Mouse (Mus musculus) kidney, postnatal 0 days (tissue): Measurements from ENCODE around the gene Cd2ap. TPM values are rescaled to one million over a fixed set of nuclear protein-coding genes. Genes with fewer than 3 reads are reported as not detected.
"Not testable (repeated sequence)": the region's sequence is repeated elsewhere in the genome, so short reads cannot be mapped to it uniquely, and the experiment has no call there.

Experiments
- ATAC-seq: fragments of 200-750 bp; cut with Nextera tagmentation; replicated peaks from 2 replicates; pipeline ENCODE4 v1.8.0; 2017; ENCODE audit warnings: low read depth, moderate number of reproducible peaks, moderate TSS enrichment, moderate library complexity; ENCODE audit not compliant: low FRiP score
- DNase-seq: peaks from one replicate; pipeline ENCODE4 v3.0.0-alpha.2; 2016; ENCODE audit warnings: low spot score
- H3K27ac ChIP-seq: fragments of 300-500 bp; sonication (generic); 2 replicates; pipeline ENCODE4 v1.5.1; 2014; ENCODE audit warnings: mild to moderate bottlenecking
- H3K27me3 ChIP-seq: fragments of 300-500 bp; sonication (generic); 2 replicates; pipeline ENCODE4 v1.6.1; 2014; ENCODE audit warnings: low read length, mixed read lengths; ENCODE audit not compliant: insufficient read depth
- H3K36me3 ChIP-seq: fragments of 300-500 bp; sonication (generic); 2 replicates; pipeline ENCODE4 v1.6.1; 2014; ENCODE audit warnings: low read length, mixed read lengths; ENCODE audit not compliant: insufficient read depth
- H3K4me1 ChIP-seq: fragments of 300-500 bp; sonication (generic); replicated peaks from 2 replicates; pipeline ENCODE4 v1.6.1; 2014; ENCODE audit warnings: antibody characterized with exemption, low read length, mixed read lengths; ENCODE audit not compliant: insufficient read depth
- H3K4me2 ChIP-seq: fragments of 300-500 bp; sonication (generic); 2 replicates; pipeline ENCODE4 v1.6.1; 2014; ENCODE audit warnings: mild to moderate bottlenecking, low read length, moderate library complexity, mixed read lengths
- H3K4me3 ChIP-seq: fragments of 300-500 bp; sonication (generic); replicated peaks from 2 replicates; pipeline ENCODE4 v1.5.1; 2014; ENCODE audit warnings: low read depth, low read length
- H3K9ac ChIP-seq: fragments of 300-500 bp; sonication (generic); 2 replicates; pipeline ENCODE4 v1.6.1; 2014; ENCODE audit warnings: low read depth, low read length
- H3K9me3 ChIP-seq: fragments of 300-500 bp; sonication (generic); replicated peaks from 2 replicates; pipeline ENCODE4 v1.6.1; 2016; ENCODE audit warnings: low read length, inconsistent platforms, mixed read lengths
- CTCF ChIP-seq: IDR thresholded peaks from 2 replicates; pipeline ENCODE4 v1.5.1; 2016; ENCODE audit warnings: antibody characterized with exemption, low read depth, mild to moderate bottlenecking, moderate library complexity
- WGBS: fragments of 180-500 bp; shearing (Covaris S2); extraction: QIAGEN DNeasy Blood & Tissue Kit; methylation state at CpG from one replicate; pipeline ENCODE4 v1.1.7; 2014; 5-methylcytosine and 5-hydroxymethylcytosine counted together
- polyA plus RNA-seq: library from polyadenylated mRNA; unstranded; fragments of >200 nt; fragmentation: Nextera tagmentation; extraction: Ambion mirVana; gene quantifications from 2 replicates; pipeline ENCODE4 v1.2.1, GENCODE M21; 2015

Cd2ap gene
- polyA plus RNA-seq, 1 experiment from 2014 or later = 39.2 TPM

DNA sequence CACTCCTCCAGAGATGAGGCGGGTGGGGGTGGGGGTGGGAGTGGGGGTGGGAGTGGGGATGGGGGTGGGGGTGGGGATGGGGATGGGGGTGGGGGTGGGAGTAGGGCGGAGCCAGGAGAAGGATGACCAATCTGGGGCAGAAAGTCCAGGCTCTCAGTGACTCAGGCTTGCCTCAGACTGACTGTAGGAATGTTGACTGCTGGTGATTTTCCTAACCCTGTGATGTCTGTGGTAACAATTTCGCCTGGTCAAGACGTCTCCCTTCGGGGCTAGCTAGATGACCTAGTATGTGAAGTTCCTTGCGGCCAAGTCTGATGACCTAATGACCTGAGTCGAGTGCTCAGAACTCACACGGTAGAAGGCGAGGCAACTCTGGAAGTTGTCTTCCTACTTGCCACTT lies 32.9 kb upstream of the Cd2ap start:
- Histone ChIP-seq H3K4me2 (peak overlapping the region; percentile 32; the same call in 1 of the 2 replicates), H3K27me3 (no peaks in the 10 kb centered on the region), H3K9me3 (no peaks in the 10 kb centered on the region), H3K36me3 (no peaks in the 10 kb centered on the region), H3K4me3 (no peak overlapping the region), H3K4me1 (peaks cover 10% of the 10 kb centered on the region; the same call in 1 of the 2 replicates), H3K27ac (peak overlapping the region; percentile 86), H3K9ac (no peak overlapping the region)
- ATAC-seq = peak; percentile 81
- TF ChIP-seq CTCF = no peak
- peak; percentile 73 for DNase-seq
- 23% methylated on average over 9 of the region's 9 CpGs for WGBS

DNA sequence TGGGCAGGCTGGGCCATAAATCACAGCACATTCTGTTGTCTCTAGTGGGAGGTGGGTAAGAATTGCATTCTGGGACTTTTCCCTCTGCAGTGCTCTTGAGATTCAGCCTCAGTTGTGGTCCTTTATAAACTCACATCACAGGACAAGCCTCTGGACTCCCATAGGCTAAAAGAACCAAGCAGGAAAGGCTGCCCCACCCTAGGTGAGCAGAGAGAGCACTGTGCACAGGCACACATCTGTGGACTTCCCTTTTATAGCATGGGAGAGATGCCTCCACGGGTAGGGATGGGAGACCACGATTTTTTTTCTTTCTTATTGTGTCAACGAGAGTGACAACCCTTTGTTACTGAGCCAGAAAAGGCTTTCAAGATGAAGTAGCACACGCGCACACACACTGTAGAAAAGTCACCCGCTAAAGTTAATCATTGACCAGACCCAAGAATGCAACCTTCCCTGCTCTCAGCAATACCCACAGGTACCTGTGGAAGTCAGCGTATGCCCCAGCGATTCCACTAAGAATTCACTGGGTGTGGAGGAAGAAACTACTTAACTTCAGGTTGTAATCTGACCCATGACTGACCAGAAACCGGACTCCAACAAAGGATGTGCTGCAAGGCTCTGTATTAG lies 32.4 kb upstream of the Cd2ap start:
- ATAC-seq (peak; percentile 96), DNase-seq (peak; percentile 82)
- Histone ChIP-seq H3K27ac (peak overlapping the region; percentile 86), H3K27me3 (no peaks in the 10 kb centered on the region), H3K36me3 (no peaks in the 10 kb centered on the region), H3K9ac (no peak overlapping the region), H3K4me2 (no peak overlapping the region), H3K4me3 (no peak overlapping the region), H3K4me1 (peaks cover 10% of the 10 kb centered on the region; the same call in 1 of the 2 replicates), H3K9me3 (no peaks in the 10 kb centered on the region)
- 28% methylated on average over 9 of the region's 9 CpGs for WGBS
- no peak for TF ChIP-seq CTCF

DNA sequence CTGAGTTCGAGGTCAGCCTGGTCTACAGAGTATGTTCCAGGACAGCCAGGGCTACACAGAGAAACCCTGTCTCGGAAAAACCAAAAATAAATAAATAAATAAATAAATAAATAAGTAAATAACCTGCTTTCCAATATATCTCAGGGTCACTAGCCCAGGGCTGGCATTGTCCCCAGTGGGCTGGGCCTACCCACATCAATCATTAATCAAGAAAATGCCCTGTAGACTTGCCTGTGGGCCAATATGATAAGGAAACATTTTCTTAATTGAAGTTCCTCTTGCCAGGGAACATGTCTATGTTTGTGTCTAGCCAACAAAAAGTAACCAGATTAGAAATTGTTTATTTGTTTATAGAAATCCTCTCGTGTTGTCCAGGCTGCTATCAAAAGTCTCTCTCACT lies 31.7 kb upstream of the Cd2ap start:
- H3K4me1 ChIP-seq = peaks cover 10% of the 10 kb centered on the region; the same call in 1 of the 2 replicates
- WGBS = 81% methylated on average over 3 of the region's 3 CpGs
- H3K9me3 ChIP-seq = no peaks in the 10 kb centered on the region
- DNase-seq = no peak
- no peaks in the 10 kb centered on the region for H3K27me3 ChIP-seq
- no peak for TF ChIP-seq CTCF
- no peak overlapping the region for H3K9ac ChIP-seq
- H3K4me3 ChIP-seq = no peak overlapping the region
- peak overlapping the region; percentile 86 for H3K27ac ChIP-seq
- no peak for ATAC-seq
- H3K4me2 ChIP-seq = no peak overlapping the region
- no peaks in the 10 kb centered on the region for H3K36me3 ChIP-seq

DNA sequence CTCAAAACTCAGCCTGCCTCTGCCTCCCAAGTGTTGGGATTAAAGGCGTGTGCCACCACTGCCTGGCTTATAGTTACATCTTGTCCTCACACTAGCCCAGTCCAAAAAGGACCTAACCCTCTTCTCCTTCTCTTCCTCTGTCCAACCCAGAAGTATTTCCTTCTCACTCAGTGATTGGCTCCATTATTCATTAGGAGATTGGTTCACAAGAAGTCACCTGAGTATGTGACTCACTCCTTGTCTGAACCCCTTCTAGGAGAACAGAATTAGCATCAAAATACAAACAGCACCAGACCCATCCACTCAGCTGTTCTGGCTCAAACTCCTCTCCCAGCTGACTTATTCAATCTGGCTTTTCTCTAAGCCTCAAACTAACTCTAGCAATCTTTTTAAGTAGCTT lies 30.0 kb upstream of the Cd2ap start:
- not testable (repeated sequence) for H3K27me3 ChIP-seq, DNase-seq, H3K4me1 ChIP-seq, H3K4me2 ChIP-seq, H3K27ac ChIP-seq, H3K9me3 ChIP-seq, H3K4me3 ChIP-seq, H3K9ac ChIP-seq, H3K36me3 ChIP-seq, ATAC-seq
- 100% methylated on average over 1 of the region's 1 CpGs for WGBS

DNA sequence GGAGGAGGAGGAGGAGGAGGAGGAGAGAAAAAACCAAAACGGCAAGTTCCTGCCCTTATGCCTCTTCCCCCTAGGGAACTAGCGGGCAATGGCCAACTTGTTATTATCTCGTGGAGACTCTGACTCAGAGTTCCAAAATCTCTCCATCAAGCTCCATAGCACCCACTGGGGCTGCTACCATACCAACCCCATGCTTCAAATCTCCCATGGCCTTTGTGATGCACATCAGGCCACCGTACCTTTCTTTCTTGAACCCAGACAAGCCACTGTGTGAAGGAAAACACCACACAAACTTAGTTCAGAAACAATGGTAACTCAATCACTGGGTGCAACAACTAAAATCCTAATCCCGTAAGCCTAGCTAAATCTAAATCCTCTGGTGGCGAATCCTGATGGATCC lies 29.5 kb upstream of the Cd2ap start:
- TF ChIP-seq CTCF = no peak
- ATAC-seq = no peak
- H3K4me2 ChIP-seq = no peak overlapping the region

DNA sequence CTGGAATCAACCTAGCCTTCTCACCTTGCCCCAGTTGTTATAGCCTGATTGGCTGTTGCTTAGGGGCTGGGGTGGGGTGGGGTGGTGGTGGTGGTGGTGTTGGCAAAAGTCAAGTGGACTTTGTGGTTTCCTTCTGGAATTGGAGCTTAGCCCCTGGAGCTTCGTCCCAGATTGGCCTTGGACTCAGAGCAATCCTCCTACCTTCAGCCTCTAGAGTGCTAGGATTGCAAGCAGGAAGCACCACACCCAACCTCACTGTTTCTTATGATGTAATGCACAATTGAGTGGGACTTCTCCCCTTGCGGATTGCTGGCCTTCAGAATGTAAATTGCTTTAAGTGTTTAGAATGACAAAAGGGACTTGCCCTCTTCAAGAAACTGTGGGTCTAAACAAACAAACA lies 24.3 kb upstream of the Cd2ap start:
- H3K36me3 ChIP-seq = no peaks in the 10 kb centered on the region
- no peak for ATAC-seq
- H3K27ac ChIP-seq = no peak overlapping the region
- WGBS = 73% methylated on average over 2 of the region's 2 CpGs
- no peaks in the 10 kb centered on the region; the same call in 1 of the 2 replicates for H3K9me3 ChIP-seq
- DNase-seq = no peak
- no peak overlapping the region for H3K4me3 ChIP-seq
- H3K4me2 ChIP-seq = no peak overlapping the region
- no peaks in the 10 kb centered on the region for H3K4me1 ChIP-seq
- TF ChIP-seq CTCF = no peak
- H3K27me3 ChIP-seq = no peaks in the 10 kb centered on the region
- no peak overlapping the region for H3K9ac ChIP-seq

More for the DNA sequence above, 29.5 kb upstream of the Cd2ap start:
- H3K36me3 ChIP-seq = no peaks in the 10 kb centered on the region
- H3K9ac ChIP-seq = no peak overlapping the region
- H3K27ac ChIP-seq = no peak overlapping the region
- 81% methylated on average over 6 of the region's 6 CpGs for WGBS
- H3K4me1 ChIP-seq = 0 out of 2 replicates have a peak, but pooled peaks cover 5% of the 10 kb centered on the region
- no peak for DNase-seq
- H3K9me3 ChIP-seq = no peaks in the 10 kb centered on the region
- H3K4me3 ChIP-seq = no peak overlapping the region
- no peaks in the 10 kb centered on the region for H3K27me3 ChIP-seq

DNA sequence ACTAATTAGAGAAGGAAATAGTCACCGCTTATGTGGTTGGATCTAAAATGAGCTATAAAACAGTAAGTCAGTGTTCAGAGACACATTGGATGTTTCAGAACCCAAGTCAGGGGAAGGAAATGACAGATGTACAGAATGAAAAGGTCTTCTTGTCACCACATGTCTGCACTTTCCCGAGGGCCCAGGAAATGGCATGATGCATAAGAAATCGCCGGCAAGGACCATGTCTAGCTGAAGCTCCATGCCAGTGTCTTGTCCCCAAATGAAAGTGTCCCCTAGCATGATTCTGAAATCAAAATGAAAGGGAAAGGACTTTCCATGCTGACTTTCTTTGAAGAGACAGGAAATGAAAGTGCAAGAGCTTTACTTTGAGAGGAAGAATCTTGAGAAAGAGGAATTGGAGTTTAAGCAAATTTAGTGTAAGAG lies 10.8 kb upstream of the Cd2ap start:
- no peak for TF ChIP-seq CTCF
- ATAC-seq (no peak), DNase-seq (no peak)
- no peaks in the 10 kb centered on the region for H3K9me3 ChIP-seq
- no peak overlapping the region for H3K4me2 ChIP-seq
- 85% methylated on average over 4 of the region's 4 CpGs for WGBS
- H3K27ac ChIP-seq = no peak overlapping the region
- no peaks in the 10 kb centered on the region for H3K36me3 ChIP-seq
- H3K4me3 ChIP-seq = no peak overlapping the region
- H3K9ac ChIP-seq = no peak overlapping the region
- no peaks in the 10 kb centered on the region for H3K4me1 ChIP-seq
- no peaks in the 10 kb centered on the region for H3K27me3 ChIP-seq
